Mouse (Mus musculus) forebrain, embryonic 15.5 days (tissue): ENCODE data around the gene Arhgap20. TPM values are rescaled to one million over a fixed set of nuclear protein-coding genes. Genes with fewer than 3 reads are reported as not detected.

ENCODE experiments used
- ATAC-seq: fragments of 200-750 bp; cut with Nextera tagmentation; replicated peaks from 2 replicates; pipeline ENCODE4 v1.8.0; 2017; ENCODE audit warnings: mild to moderate bottlenecking, moderate TSS enrichment, moderate library complexity
- H3K27ac ChIP-seq: fragments of 300-500 bp; sonication (generic); replicated peaks from 2 replicates; pipeline ENCODE4 v1.5.1; 2015; ENCODE audit warnings: mild to moderate bottlenecking, inconsistent platforms
- H3K27me3 ChIP-seq: fragments of 300-500 bp; sonication (generic); 2 replicates; pipeline ENCODE4 v1.6.1; 2015; ENCODE audit warnings: inconsistent platforms
- H3K36me3 ChIP-seq: fragments of 300-500 bp; sonication (generic); 2 replicates; pipeline ENCODE4 v1.6.1; 2015; ENCODE audit warnings: mild to moderate bottlenecking, inconsistent platforms
- H3K4me1 ChIP-seq: fragments of 300-500 bp; sonication (generic); 2 replicates; pipeline ENCODE4 v1.6.1; 2015; ENCODE audit warnings: inconsistent platforms
- H3K4me2 ChIP-seq: fragments of 300-500 bp; sonication (generic); replicated peaks from 2 replicates; pipeline ENCODE4 v1.6.1; 2015; ENCODE audit warnings: mild to moderate bottlenecking, inconsistent platforms
- H3K4me3 ChIP-seq: fragments of 300-500 bp; sonication (generic); 2 replicates; pipeline ENCODE4 v1.5.1; 2015; ENCODE audit warnings: mild to moderate bottlenecking, inconsistent platforms
- H3K9ac ChIP-seq: fragments of 300-500 bp; sonication (generic); replicated peaks from 2 replicates; pipeline ENCODE4 v1.6.1; 2015; ENCODE audit warnings: mild to moderate bottlenecking, inconsistent platforms
- H3K9me3 ChIP-seq: fragments of 300-500 bp; sonication (generic); 2 replicates; pipeline ENCODE4 v1.6.1; 2016; ENCODE audit warnings: inconsistent platforms
- WGBS: fragments of 180-500 bp; shearing (Covaris S2); methylation state at CpG from one replicate; pipeline ENCODE4 v1.1.7; 2015; ENCODE audit warnings: mixed read lengths; 5-methylcytosine and 5-hydroxymethylcytosine counted together
- polyA plus RNA-seq: library from polyadenylated mRNA; unstranded; fragments of >200 nt; fragmentation: Nextera tagmentation; extraction: Ambion mirVana; gene quantifications from 2 replicates; pipeline ENCODE4 v1.2.1, GENCODE M21; 2015

Gene Arhgap20
- polyA plus RNA-seq = 11.8 and 14.6 TPM in 2 replicates

DNA sequence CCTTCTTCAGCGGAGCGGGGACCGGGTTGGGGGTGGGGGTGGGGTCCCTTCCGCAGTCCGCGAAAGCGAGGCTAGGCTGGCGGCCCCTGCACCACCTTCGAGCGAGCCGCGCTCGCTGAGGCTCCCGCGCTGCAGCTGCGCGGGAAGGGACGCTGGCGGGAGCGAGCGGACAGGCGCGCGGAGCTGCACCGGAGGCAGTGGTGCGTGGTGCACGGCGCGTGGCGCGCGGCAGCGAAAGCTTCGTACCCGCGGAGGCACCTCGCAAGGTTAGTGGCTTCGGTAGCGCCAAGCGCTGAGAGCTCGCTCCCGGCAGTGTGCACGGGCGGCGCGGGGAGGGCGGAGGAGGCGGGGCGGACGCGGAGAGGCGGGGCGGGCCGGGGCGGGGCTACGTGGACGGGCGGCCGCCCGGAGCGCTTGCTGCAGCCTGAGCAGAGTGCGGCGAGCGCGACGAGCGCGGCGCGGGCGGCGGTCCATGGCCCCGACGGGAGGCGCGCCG is at the start of gene Arhgap20:
Arhgap20 (plus strand) TSS at position 417 of the 496 bp plus-strand sequence.
- H3K4me1 ChIP-seq = peaks cover 26% of the 10 kb centered on the region
- no peaks in the 10 kb centered on the region for H3K9me3 ChIP-seq
- peak within 1 kb of the TSS; percentile 95 for H3K4me2 ChIP-seq
- 0 out of 2 replicates have a peak, but pooled peaks cover 6% of the 10 kb centered on the region for H3K27me3 ChIP-seq
- H3K4me3 ChIP-seq = peak within 1 kb of the TSS; percentile 89
- no peaks in the 10 kb centered on the region for H3K36me3 ChIP-seq
- H3K9ac ChIP-seq = peak within 1 kb of the TSS; percentile 80
- peak; percentile 97 for ATAC-seq
- H3K27ac ChIP-seq = peak within 1 kb of the TSS; percentile 88
- WGBS = under 1% methylated on average over 77 of the region's 77 CpGs

DNA sequence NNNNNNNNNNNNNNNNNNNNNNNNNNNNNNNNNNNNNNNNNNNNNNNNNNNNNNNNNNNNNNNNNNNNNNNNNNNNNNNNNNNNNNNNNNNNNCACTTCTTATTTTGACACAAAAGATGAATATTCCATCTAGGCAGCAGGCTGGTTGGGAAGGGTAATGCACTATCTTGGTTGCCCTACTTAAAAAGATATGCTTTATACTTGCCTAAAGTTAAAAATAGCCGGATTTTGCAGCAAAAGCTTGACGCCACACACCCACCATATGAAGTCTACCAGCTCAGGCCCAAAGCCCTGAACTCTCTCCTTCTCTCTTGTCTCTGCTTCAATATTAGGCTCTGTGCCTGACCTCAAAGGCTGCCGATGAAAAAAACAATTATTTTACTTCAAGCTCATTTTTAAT is 46.3 kb upstream of the Arhgap20 start:
- Histone ChIP-seq H3K4me3 (no peak overlapping the region), H3K27ac (no peak overlapping the region), H3K4me2 (no peak overlapping the region), H3K4me1 (no peaks in the 10 kb centered on the region), H3K36me3 (no peaks in the 10 kb centered on the region), H3K9me3 (no peaks in the 10 kb centered on the region), H3K9ac (no peak overlapping the region), H3K27me3 (no peaks in the 10 kb centered on the region)
- ATAC-seq = no peak
- 89% methylated on average over 3 of the region's 3 CpGs for WGBS

DNA sequence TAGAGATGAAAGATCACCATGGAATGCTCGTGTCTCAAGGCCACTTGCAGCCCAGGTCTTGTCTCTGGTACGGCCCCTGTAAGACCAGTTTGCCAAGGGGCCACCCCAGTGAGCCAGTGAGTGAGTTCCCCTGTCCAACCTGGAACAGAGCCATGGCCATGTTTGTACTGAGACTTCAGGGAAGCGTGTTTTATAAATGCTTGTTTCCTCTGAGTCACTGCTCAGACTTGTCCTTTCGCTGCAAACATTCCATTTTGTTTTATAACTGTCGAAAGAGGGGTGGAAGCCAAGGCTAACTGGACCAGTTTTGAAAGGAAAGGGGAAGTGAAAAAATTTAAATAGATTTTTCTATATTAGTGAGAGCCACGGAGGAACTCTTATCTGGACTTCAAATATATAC is 37.2 kb upstream of the Arhgap20 start:
- 49% methylated on average over 6 of the region's 6 CpGs for WGBS
- no peaks in the 10 kb centered on the region for H3K27me3 ChIP-seq
- no peak overlapping the region for H3K9ac ChIP-seq
- ATAC-seq = no peak
- H3K36me3 ChIP-seq = no peaks in the 10 kb centered on the region
- H3K9me3 ChIP-seq = no peaks in the 10 kb centered on the region
- H3K4me1 ChIP-seq = no peaks in the 10 kb centered on the region
- no peak overlapping the region for H3K4me3 ChIP-seq
- H3K27ac ChIP-seq = no peak overlapping the region
- no peak overlapping the region for H3K4me2 ChIP-seq

DNA sequence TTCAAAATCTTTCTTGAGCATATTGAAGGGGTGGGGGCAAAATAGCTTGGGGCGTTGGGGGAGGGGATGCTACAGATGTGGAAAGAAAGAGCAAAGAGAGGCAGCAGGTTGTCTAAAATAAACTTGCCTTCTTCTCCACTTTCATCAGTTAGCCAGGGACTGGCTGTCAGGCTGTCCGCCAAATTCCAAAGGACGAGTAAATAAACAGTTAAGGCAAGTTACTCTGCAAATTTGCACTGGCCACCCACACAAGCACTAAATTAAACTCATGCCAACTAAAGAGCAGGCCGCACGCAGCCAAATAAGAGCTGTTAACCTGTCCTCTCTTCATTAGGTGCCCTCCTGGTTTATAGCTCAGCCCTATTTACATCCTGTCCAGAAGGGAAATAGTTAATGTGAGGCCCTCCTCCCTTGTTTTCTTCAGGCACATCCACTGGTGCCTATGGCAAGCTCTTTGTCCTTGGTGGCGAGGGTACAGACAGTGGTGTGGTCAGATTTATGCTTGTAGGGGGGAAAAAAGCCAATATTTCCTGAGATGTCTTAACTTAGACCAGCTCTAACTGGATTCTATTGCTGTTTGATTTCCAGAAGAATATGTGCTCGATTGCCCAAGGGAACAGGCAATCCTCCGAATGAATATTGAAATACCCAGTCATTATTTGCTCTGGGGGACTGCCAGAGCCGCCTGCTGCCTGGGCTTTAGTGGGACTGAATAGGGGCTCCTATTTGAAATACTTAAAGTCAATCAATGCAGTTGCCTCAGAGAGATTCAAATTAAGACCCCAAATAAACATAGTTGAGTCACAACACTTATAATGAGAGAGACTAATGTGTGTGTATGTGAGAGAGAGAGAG is 29.7 kb upstream of the Arhgap20 start:
- Histone ChIP-seq H3K4me2 (0 out of 2 replicates have a peak overlapping the region, but pooled peaks have one; percentile 6), H3K9ac (peak overlapping the region; percentile 24; the same call in 1 of the 2 replicates)
- peak; percentile 68 for ATAC-seq

DNA sequence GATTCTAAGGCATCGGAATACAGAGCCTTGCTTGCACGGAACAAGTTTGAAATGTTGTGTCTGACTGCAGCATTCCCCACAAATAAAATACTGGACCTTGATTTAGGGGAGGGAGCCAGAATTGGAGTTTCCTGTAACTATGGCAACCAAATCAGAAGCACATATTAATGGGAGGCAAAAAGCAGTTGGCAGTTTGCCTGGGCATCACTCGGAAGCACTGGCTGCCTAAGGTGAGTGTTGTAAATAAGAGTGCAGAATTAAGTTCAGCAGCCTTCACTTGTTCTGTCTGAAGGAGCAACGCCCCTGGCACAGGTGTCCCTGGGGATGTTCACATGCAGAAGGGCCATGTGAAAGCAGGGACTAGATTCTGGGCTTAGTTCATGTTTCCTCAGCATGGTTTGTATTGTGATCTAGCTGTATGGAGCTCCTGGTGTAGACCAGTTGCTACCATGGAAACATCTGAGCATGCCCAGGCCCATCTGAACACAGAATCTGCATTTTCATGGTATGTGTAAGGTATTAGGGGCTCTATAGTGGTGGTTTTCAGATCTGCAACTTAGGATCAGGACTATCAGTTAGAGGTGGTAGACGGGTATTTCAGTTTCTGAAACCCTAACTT is 28.3 kb upstream of the Arhgap20 start:
- peak overlapping the region; percentile 60 for H3K27ac ChIP-seq
- no peak overlapping the region for H3K9ac ChIP-seq
- 0 out of 2 replicates have a peak overlapping the region, but pooled peaks have one; percentile 12 for H3K4me2 ChIP-seq
- H3K27me3 ChIP-seq = no peaks in the 10 kb centered on the region
- H3K4me3 ChIP-seq = no peak overlapping the region
- H3K4me1 ChIP-seq = peaks cover 32% of the 10 kb centered on the region
- H3K9me3 ChIP-seq = no peaks in the 10 kb centered on the region
- no peaks in the 10 kb centered on the region for H3K36me3 ChIP-seq
- WGBS = 46% methylated on average over 5 of the region's 5 CpGs
- ATAC-seq = peak; percentile 80

More for the DNA sequence above, 29.7 kb upstream of the Arhgap20 start:
- 25% methylated on average over 9 of the region's 9 CpGs for WGBS
- Histone ChIP-seq H3K9me3 (no peaks in the 10 kb centered on the region), H3K27ac (peak overlapping the region; percentile 60), H3K4me3 (no peak overlapping the region), H3K36me3 (no peaks in the 10 kb centered on the region), H3K4me1 (peaks cover 32% of the 10 kb centered on the region), H3K27me3 (no peaks in the 10 kb centered on the region)

DNA sequence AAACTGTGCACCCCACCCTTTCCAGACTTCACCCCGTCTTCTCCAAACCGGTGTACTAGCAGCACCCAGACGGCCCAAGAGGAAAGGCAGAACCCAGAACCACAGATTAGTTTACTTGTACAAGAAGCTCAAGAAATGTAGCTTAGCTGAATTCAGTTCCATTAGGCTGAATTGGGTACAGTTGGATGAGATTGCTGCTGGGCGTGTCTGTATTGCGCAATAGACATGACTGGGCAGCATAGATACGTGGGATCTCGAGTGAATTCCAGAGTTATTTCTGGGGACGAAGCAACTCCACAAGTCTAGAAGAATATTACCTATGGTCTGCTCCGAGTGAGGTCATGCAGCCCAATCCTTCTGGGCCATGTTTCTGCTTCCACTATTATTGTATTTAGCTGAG is 26.8 kb upstream of the Arhgap20 start:
- Histone ChIP-seq H3K27ac (no peak overlapping the region), H3K9me3 (no peaks in the 10 kb centered on the region), H3K9ac (no peak overlapping the region), H3K4me3 (no peak overlapping the region), H3K4me1 (peaks cover 32% of the 10 kb centered on the region), H3K27me3 (no peaks in the 10 kb centered on the region), H3K4me2 (no peak overlapping the region), H3K36me3 (no peaks in the 10 kb centered on the region)
- WGBS = 93% methylated on average over 9 of the region's 9 CpGs
- ATAC-seq = no peak

DNA sequence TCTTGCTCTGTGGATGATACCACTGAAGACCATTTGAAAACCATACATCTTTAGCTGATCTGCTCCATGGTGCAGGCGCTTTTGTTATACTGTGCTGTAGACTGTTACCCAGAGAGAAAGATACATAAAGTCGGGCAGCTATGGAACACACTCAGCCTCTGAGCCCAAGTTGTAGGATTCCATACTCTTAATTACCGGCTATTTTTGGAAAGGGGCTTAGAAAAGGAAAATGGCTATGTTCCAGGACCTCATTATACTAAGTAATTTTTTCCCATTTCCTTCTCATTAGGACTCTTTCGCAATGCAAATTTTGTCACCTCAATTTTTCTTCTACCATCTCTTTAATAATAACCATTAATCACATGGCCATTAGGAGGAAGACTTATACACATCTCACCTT is 25.3 kb upstream of the Arhgap20 start:
- 44% methylated on average over 4 of the region's 4 CpGs for WGBS
- Histone ChIP-seq H3K36me3 (no peaks in the 10 kb centered on the region), H3K27me3 (no peaks in the 10 kb centered on the region), H3K27ac (no peak overlapping the region), H3K9me3 (no peaks in the 10 kb centered on the region), H3K4me2 (no peak overlapping the region), H3K4me1 (peaks cover 29% of the 10 kb centered on the region), H3K4me3 (no peak overlapping the region), H3K9ac (no peak overlapping the region)
- no peak for ATAC-seq

DNA sequence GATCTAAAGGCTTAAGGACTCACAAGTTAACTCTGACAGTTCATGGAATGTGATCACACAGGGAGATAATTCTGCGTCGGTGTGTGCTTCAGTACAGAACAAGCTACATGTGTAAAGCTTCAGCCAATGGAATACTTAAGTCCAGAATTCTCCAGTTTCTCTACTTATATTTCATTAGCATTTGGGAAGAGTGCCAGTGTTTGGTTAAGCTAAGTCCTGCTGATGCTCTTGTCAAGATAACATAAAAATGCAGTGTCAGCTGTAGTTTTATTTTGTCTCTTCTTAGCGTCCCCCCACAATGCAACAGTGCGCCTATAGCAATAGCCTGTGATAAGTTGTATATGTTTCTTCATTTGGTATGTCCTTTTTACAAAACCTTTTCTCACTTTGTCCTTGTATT is 15.0 kb upstream of the Arhgap20 start:
- ATAC-seq = no peak
- Histone ChIP-seq H3K36me3 (no peaks in the 10 kb centered on the region), H3K4me2 (no peak overlapping the region), H3K27me3 (no peaks in the 10 kb centered on the region), H3K4me3 (no peak overlapping the region), H3K4me1 (no peaks in the 10 kb centered on the region), H3K27ac (no peak overlapping the region), H3K9me3 (no peaks in the 10 kb centered on the region), H3K9ac (no peak overlapping the region)
- WGBS = 90% methylated on average over 4 of the region's 4 CpGs

DNA sequence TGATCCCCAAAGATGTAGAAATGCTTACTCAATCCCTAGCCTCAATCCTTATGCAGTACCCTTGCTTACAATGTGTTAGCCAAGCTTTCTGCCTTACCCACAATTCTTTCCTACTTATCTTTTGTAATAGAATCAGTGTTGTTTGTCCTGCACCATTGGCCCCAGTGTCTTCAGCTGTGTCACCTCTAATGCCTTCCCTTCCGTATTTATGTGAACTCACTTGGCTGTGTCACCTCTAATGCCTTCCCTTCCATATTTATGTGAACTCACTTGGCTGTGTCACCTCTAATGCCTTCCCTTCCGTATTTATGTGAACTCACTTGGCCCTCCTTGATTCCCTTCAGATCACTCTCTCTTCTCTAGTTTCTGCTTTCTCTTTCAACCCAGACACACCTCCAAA is 4.1 kb upstream of the Arhgap20 start:
- H3K27me3 ChIP-seq = 0 out of 2 replicates have a peak, but pooled peaks cover 6% of the 10 kb centered on the region
- ATAC-seq = no peak
- WGBS = 76% methylated on average over 2 of the region's 2 CpGs
- no peak overlapping the region for H3K9ac ChIP-seq
- H3K4me2 ChIP-seq = no peak overlapping the region
- H3K36me3 ChIP-seq = no peaks in the 10 kb centered on the region
- peaks cover 17% of the 10 kb centered on the region; the same call in 1 of the 2 replicates for H3K4me1 ChIP-seq
- H3K9me3 ChIP-seq = no peaks in the 10 kb centered on the region
- H3K27ac ChIP-seq = no peak overlapping the region
- no peak overlapping the region for H3K4me3 ChIP-seq

DNA sequence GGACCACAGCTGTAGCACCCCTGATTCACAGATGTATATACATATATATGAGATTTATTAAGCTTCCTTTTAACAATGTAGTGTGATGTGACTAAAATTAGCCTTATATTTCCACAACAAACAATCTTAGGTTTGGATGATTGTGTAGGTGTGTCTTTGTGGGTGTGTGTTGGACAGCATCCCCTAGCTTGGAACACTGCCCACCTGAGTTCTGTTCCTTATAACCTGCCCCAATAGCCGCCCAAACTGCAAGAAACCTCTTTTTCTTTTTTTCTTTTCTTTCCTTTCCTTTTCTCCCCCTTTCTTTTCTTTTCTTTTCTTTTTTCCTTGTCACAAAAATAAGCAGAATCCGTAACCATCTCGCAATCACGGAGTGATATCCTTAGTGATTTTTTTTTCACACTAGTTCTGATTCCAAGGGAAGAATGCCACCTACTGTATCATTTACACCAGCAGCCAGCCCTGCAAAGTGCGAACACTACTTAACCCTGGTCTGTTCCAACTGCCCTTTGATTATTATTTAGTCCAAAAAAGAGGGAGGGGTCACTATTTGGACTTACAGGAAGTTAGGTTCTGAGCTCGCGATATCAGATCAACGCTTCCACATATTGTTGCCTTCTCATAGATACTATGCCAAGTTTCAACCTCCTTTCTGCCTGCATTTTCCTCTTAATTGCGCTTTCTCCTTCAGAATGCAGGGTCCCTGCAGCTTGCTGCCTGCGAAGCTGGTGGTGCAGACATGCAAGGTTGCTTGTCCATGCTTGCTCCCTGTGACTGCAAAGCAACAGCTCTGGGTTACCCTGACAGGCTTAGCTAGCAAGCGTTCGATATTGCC is 879 bp upstream of the Arhgap20 start:
- no peaks in the 10 kb centered on the region for H3K36me3 ChIP-seq

DNA sequence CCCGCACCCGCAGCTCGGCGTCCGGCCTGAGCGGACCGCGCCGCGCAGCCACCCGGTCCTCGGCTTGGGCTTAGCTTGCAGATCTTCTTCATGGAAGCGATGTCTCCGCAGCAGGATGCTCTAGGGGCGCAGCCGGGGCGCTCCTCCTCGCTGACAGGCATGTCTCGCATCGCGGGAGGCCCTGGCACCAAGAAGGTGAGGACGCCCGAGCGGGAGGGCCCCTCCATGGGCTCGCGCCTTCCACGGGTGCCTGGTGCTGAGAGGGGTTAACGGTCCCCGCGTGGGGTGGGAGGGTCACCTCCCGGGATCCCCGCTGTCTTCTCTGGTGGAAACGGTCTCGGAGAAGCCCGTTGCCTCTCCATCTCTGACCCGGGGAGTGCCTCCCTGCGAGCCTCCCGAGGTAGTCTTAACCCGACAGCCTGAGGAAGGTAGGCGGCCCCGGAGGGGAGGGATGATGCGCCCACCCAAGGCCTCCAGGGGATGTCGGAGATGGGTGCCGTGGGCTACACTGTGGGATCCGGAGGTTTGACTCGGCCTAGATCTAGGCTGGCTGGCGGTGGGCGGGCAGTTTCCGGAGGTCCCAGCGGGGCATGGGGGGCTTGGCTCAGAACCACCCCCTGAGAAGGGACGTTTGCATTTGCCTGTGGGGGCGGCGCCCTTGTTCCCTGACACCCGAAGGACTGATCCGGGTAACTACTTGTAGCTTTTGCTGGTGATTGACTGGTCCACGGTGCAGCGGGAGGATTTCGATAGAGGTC is 459 bp downstream of the Arhgap20 start:
- 0 out of 2 replicates have a peak, but pooled peaks cover 6% of the 10 kb centered on the region for H3K27me3 ChIP-seq
- no peaks in the 10 kb centered on the region for H3K36me3 ChIP-seq
- H3K27ac ChIP-seq = peak overlapping the region; percentile 88
- peak; percentile 68 for ATAC-seq
- WGBS = under 1% methylated on average over 58 of the region's 58 CpGs
- no peaks in the 10 kb centered on the region for H3K9me3 ChIP-seq
- peak overlapping the region; percentile 95 for H3K4me2 ChIP-seq
- H3K4me1 ChIP-seq = peaks cover 26% of the 10 kb centered on the region
- peak overlapping the region; percentile 89 for H3K4me3 ChIP-seq
- H3K9ac ChIP-seq = peak overlapping the region; percentile 80

More for the DNA sequence above, 879 bp upstream of the Arhgap20 start:
- peak overlapping the region; percentile 89 for H3K4me3 ChIP-seq
- peak overlapping the region; percentile 80 for H3K9ac ChIP-seq
- peak overlapping the region; percentile 88 for H3K27ac ChIP-seq
- H3K9me3 ChIP-seq = no peaks in the 10 kb centered on the region
- H3K27me3 ChIP-seq = 0 out of 2 replicates have a peak, but pooled peaks cover 6% of the 10 kb centered on the region
- peak; percentile 64 for ATAC-seq
- H3K4me1 ChIP-seq = peaks cover 26% of the 10 kb centered on the region
- peak overlapping the region; percentile 95 for H3K4me2 ChIP-seq
- 4% methylated on average over 12 of the region's 12 CpGs for WGBS
